Mouse (Mus musculus) embryonic facial prominence, embryonic 10.5 days (tissue): ENCODE measurements around the gene 1700067K01Rik. TPM values are rescaled to one million over a fixed set of nuclear protein-coding genes. Genes with fewer than 3 reads are reported as not detected.
"Not testable (repeated sequence)": the region's sequence is repeated elsewhere in the genome, so short reads cannot be mapped to it uniquely, and the experiment has no call there.

ENCODE experiments used
- DNase-seq: peaks from one replicate; pipeline ENCODE4 v3.0.0-alpha.2; 2017; ENCODE audit warnings: low spot score
- H3K27ac ChIP-seq: fragments of 300-500 bp; sonication (generic); replicated peaks from 2 replicates; pipeline ENCODE4 v1.5.1; 2016; ENCODE audit warnings: mild to moderate bottlenecking
- H3K27me3 ChIP-seq: fragments of 300-500 bp; sonication (generic); replicated peaks from 2 replicates; pipeline ENCODE4 v1.6.1; 2016; ENCODE audit warnings: low read depth, mild to moderate bottlenecking; ENCODE audit not compliant: poor library complexity, severe bottlenecking
- H3K36me3 ChIP-seq: fragments of 300-500 bp; sonication (generic); replicated peaks from 2 replicates; pipeline ENCODE4 v1.6.1; 2016; ENCODE audit warnings: mild to moderate bottlenecking, moderate library complexity
- H3K4me1 ChIP-seq: fragments of 300-500 bp; sonication (generic); 2 replicates; pipeline ENCODE4 v1.6.1; 2016
- H3K4me3 ChIP-seq: fragments of 300-500 bp; sonication (generic); 2 replicates; pipeline ENCODE4 v1.5.1; 2016; ENCODE audit warnings: mild to moderate bottlenecking, moderate library complexity
- H3K9me3 ChIP-seq: fragments of 300-500 bp; sonication (generic); 2 replicates; pipeline ENCODE4 v1.6.1; 2016; ENCODE audit warnings: mild to moderate bottlenecking
- WGBS: fragments of 180-500 bp; shearing (Covaris S2); methylation state at CpG from one replicate; pipeline ENCODE4 v1.1.7; 2016; 5-methylcytosine and 5-hydroxymethylcytosine counted together
- polyA plus RNA-seq: library from polyadenylated mRNA; unstranded; fragments of >200 nt; fragmentation: Nextera tagmentation; extraction: Ambion mirVana; gene quantifications from 2 replicates; pipeline ENCODE4 v1.2.1, GENCODE M21; 2016

The 1700067K01Rik gene
- polyA plus RNA-seq, 1 experiment from 2014 or later, result 1.0 TPM

DNA sequence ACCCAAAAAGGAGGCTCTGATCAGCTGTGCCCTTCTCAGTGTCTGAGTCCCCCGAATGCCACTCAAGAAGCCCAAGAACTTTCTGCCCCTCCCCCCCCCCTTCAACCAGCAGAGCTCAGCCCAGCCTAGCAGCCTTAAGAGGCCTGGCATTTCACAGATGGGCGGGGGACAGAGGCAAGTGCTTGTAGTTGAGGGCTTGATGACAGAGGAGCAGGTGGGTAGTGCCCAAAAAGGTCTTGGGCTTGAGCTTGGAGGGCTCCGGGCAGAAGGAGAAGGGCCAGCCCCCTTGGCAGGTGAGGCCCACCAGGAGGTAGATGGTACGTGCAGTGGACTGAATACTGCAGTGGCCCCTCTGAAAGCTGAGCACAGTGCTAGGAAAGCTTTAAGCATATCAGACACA lies 26.8 kb upstream of the 1700067K01Rik start:
- Histone ChIP-seq H3K27ac (peak overlapping the region; percentile 19; the same call in 1 of the 2 replicates), H3K4me1 (peaks cover 52% of the 10 kb centered on the region), H3K4me3 (peak overlapping the region; percentile 87; the same call in 1 of the 2 replicates), H3K36me3 (peaks cover 37% of the 10 kb centered on the region), H3K27me3 (no peaks in the 10 kb centered on the region), H3K9me3 (no peaks in the 10 kb centered on the region)
- 85% methylated on average over 4 of the region's 4 CpGs for WGBS
- DNase-seq, result no peak

DNA sequence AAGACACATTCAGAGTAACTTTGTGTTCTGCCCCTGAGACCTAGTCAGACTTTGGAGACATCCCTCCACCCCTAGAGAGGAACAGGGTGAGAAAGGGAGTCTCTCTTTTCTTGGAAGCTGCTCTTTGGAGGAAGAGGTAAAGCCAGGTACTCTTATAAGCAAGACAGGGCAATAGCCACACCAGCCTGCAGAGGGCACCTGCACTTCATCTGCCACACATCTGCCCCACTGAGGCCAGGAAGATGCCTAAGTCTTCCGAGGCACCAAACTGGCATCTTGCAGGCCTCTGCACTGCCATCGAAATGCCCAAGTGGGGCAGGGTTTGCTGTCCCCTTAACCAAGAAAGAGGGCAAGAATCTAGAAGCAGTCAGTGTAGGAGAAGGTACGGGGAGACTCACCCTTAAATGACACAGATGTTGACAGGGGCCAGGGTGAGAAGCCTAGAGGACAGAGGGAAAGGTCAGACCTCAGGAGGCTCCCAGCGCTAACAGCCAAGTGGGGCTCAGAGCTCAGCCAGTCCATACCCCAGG lies 25.1 kb upstream of the 1700067K01Rik start:
- DNase-seq, result no peak
- WGBS, result 83% methylated on average over 4 of the region's 4 CpGs
- H3K9me3 ChIP-seq, result no peaks in the 10 kb centered on the region
- peaks cover 52% of the 10 kb centered on the region for H3K4me1 ChIP-seq
- H3K4me3 ChIP-seq, result no peak overlapping the region
- H3K36me3 ChIP-seq, result peaks cover 41% of the 10 kb centered on the region
- no peaks in the 10 kb centered on the region for H3K27me3 ChIP-seq
- H3K27ac ChIP-seq, result no peak overlapping the region

DNA sequence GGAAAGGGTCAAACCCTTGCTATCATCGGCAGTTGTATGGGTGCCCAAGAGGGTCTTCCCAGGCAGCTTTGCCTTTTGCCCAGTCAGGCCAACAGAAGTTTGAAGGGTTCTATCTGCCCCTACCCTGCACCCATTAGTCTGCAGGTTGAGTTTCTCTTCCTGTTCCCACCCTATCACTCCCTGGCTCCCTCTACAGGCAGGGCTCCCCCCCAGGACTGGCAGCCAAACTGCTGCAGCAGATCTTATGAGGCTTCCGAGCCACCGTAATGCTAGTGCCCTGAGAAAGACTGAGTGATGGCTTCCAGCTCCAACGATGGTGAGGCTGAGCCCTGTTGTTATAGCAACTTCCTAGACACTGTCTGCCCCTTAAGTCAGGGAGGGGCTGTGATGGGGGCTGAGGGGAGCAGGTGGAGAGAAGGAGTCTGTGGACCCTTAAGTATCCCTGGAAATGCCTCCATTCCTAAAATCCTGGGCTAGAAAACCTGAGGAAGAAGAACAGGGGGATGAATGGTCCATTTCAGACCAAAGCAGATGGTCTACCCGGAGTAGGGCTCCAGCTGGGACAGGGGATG lies 24.4 kb upstream of the 1700067K01Rik start:
- peaks cover 48% of the 10 kb centered on the region for H3K36me3 ChIP-seq
- no peaks in the 10 kb centered on the region for H3K9me3 ChIP-seq
- peak overlapping the region; percentile 41; the same call in 1 of the 2 replicates for H3K27ac ChIP-seq
- WGBS, result 90% methylated on average over 5 of the region's 5 CpGs
- no peaks in the 10 kb centered on the region for H3K27me3 ChIP-seq
- H3K4me3 ChIP-seq, result 0 out of 2 replicates have a peak overlapping the region, but pooled peaks have one; percentile 1
- H3K4me1 ChIP-seq, result peaks cover 46% of the 10 kb centered on the region
- no peak for DNase-seq

DNA sequence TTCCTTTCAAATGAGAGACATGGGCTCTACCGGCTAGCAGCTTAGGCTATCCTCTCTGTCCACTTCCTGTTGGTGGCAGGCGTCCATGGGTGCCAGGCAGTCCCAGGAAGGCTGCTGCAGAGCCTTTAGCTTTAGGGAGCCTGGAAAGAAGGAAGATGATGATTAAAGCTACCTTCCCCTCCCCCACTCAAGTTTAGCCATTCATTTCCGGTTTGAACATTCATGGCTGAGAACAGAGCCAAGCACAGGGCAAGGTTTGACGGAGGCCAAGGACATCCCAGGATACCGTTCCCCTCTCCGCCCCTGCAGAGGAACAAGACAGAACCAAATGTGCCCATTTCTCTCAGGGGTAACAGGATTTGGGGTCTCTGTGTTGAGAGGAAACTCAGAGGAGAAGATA lies 23.7 kb upstream of the 1700067K01Rik start:
- H3K4me3 ChIP-seq, result peak overlapping the region; percentile 28; the same call in 1 of the 2 replicates
- peak overlapping the region; percentile 41; the same call in 1 of the 2 replicates for H3K27ac ChIP-seq
- no peaks in the 10 kb centered on the region for H3K9me3 ChIP-seq
- no peaks in the 10 kb centered on the region for H3K27me3 ChIP-seq
- H3K4me1 ChIP-seq, result peaks cover 38% of the 10 kb centered on the region
- 55% methylated on average over 6 of the region's 6 CpGs for WGBS
- peaks cover 56% of the 10 kb centered on the region for H3K36me3 ChIP-seq
- DNase-seq, result no peak

DNA sequence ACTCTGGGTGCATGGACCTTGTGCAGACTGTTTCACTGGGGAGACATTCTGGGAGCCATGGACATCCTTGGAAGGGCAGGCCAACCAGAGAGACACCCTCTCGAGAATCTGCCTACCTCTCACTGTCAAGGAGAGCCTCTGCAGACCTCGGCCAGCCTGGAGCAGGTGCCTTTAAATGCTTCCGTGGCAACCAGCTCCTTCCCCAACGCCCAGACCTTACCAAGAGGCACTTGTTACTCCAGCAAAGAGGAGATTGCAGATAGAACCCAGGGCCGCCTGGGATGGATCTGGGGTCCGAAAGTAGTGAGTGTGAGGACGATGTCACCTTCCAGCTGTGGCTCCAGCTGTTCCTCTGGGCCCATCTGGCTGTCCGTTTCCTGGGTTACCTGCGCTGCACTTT lies 23.1 kb upstream of the 1700067K01Rik start:
- H3K27me3 ChIP-seq, result no peaks in the 10 kb centered on the region
- no peak for DNase-seq
- H3K27ac ChIP-seq, result peak overlapping the region; percentile 32; the same call in 1 of the 2 replicates
- H3K4me3 ChIP-seq, result peak overlapping the region; percentile 28; the same call in 1 of the 2 replicates
- H3K4me1 ChIP-seq, result peaks cover 38% of the 10 kb centered on the region
- WGBS, result 80% methylated on average over 9 of the region's 9 CpGs
- H3K9me3 ChIP-seq, result no peaks in the 10 kb centered on the region
- H3K36me3 ChIP-seq, result peaks cover 62% of the 10 kb centered on the region

DNA sequence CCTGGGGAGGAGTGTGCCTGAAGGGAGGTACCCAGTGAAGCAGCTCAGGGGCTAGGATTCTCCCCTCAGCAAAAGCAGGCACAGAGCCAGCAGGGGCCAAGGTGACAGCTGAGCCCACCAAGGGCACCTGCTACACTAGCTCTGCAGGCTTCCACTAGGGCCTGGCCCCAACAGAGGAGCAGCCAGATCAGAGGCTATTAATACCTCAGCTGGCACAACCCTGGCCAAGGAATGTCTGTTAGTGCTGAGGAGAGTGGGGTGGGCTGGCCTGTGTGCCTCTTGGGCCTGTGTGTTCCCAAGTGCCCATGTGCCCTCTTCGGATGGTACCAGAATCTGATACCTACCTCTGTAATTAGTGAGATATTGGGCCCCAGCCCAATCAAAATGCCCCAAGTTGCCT lies 21.1 kb upstream of the 1700067K01Rik start:
- H3K27ac ChIP-seq, result no peak overlapping the region
- peaks cover 21% of the 10 kb centered on the region for H3K4me1 ChIP-seq
- no peak for DNase-seq
- H3K4me3 ChIP-seq, result no peak overlapping the region
- H3K36me3 ChIP-seq, result peaks cover 78% of the 10 kb centered on the region
- H3K9me3 ChIP-seq, result no peaks in the 10 kb centered on the region
- 90% methylated on average over 1 of the region's 1 CpGs for WGBS
- H3K27me3 ChIP-seq, result no peaks in the 10 kb centered on the region

DNA sequence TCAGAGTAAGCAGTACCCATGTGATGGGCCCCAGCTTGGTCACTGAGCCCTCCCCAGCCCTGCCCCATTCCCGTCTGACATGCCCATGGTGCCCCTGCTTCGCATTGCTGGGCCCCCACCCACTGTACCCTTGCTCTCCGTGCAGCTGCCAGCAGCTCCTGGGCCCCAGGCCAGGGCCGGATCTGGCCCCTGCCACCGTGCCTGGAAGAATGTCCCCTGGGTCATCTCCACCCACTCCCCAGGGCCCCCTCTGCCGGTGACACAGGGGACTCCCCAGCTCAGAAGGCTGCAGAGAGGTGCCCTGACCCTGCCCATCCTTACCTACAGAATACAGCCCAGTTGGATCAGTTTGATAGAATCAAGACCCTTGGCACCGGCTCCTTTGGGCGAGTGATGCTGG lies 20.5 kb upstream of the 1700067K01Rik start:
- H3K27me3 ChIP-seq, result no peaks in the 10 kb centered on the region
- 82% methylated on average over 8 of the region's 8 CpGs for WGBS
- H3K4me1 ChIP-seq, result peaks cover 21% of the 10 kb centered on the region
- H3K27ac ChIP-seq, result no peak overlapping the region
- DNase-seq, result no peak
- H3K4me3 ChIP-seq, result no peak overlapping the region
- no peaks in the 10 kb centered on the region for H3K9me3 ChIP-seq
- H3K36me3 ChIP-seq, result peaks cover 83% of the 10 kb centered on the region

DNA sequence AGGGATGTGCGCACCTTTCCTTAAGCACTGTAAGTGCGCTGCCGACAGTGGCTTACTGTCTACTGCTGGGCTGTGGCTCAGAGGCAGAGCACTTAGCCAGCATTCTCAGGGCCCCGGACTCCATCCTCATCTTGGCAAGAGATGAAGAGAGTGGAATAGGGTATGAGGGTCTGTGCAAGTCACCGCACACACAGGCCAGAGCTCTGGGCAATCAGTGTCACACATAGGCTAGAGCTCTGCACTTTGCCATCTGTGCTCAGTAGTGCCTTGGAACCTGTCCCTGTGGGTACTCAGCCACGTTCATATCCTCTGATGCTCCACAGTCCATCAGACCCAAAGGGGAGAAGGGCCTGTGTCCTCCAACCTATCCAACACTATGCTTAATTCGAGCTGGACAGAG lies 19.8 kb upstream of the 1700067K01Rik start:
- peaks cover 90% of the 10 kb centered on the region for H3K36me3 ChIP-seq
- H3K27me3 ChIP-seq, result no peaks in the 10 kb centered on the region
- 94% methylated on average over 7 of the region's 7 CpGs for WGBS
- DNase-seq, result no peak
- H3K4me3 ChIP-seq, result no peak overlapping the region
- H3K27ac ChIP-seq, result no peak overlapping the region
- peaks cover 19% of the 10 kb centered on the region for H3K4me1 ChIP-seq
- no peaks in the 10 kb centered on the region for H3K9me3 ChIP-seq

DNA sequence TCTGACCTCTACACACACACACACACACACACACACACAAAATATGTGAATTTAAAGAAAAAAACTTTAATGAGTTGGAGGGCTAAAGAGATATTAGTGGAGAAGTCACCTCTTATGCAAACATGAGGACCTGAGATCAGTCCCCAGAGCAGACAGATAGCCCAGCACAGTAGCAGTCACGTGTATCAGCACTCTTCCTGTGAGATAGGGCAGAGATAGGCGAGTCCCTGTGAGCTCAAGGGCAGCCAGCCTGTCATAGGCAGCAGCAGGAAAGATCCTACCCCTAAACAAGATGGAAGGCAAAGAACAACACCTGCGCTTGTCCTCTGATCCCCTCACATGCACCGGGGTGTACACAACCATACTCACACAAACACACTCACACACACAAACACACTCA lies 18.9 kb upstream of the 1700067K01Rik start:
- H3K27ac ChIP-seq, result no peak overlapping the region
- H3K4me3 ChIP-seq, result no peak overlapping the region
- peaks cover 10% of the 10 kb centered on the region for H3K4me1 ChIP-seq
- H3K9me3 ChIP-seq, result no peaks in the 10 kb centered on the region
- WGBS, result 82% methylated on average over 4 of the region's 4 CpGs
- no peaks in the 10 kb centered on the region for H3K27me3 ChIP-seq
- no peak for DNase-seq
- H3K36me3 ChIP-seq, result peaks cover 98% of the 10 kb centered on the region

DNA sequence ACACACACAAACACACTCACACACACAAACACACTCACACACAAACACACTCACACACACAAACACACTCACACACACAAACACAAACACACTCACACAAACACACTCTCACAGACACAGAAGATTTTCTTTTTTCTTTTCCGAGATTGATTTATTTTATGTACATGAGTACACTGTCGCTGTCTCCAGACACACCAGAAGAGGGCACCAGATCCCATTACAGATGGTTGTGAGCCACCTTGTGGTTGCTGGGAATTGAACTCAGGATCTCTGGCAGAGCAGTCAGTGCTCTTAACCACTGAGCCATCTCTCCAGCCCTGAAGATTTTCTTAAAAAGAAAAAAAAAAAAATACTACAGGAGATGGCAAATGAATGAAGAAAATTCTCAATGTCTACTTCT lies 18.1 kb upstream of the 1700067K01Rik start:
- H3K27ac ChIP-seq, DNase-seq, H3K4me3 ChIP-seq, H3K27me3 ChIP-seq, H3K9me3 ChIP-seq, H3K4me1 ChIP-seq: not testable (repeated sequence)
- peaks cover 99% of the 10 kb centered on the region for H3K36me3 ChIP-seq
- WGBS, result 93% methylated on average over 2 of the region's 2 CpGs

DNA sequence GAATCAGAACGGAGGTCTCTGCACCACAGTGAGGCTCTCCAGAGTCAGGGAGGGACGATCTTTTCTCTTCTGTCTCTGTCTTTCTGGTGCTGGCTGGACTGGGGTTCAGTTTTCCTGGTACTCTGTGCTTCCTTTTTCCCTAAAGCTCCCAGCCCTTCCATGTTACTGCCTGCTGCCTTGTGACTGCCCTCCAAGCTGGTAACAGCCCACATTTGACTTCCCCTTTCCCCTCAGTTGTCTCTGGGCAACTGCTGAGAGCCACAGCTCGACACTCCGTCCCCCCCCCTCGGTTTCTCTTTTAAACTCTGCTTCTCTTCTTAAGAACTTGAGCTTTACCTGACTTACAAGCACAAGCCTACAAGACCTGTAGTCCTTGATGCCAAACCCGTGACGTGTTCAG lies 12.1 kb upstream of the 1700067K01Rik start:
- 87% methylated on average over 7 of the region's 7 CpGs for WGBS
- Histone ChIP-seq H3K4me1 (no peaks in the 10 kb centered on the region), H3K4me3 (no peak overlapping the region), H3K36me3 (peaks cover 97% of the 10 kb centered on the region), H3K27ac (no peak overlapping the region), H3K9me3 (no peaks in the 10 kb centered on the region), H3K27me3 (no peaks in the 10 kb centered on the region)
- DNase-seq, result no peak

DNA sequence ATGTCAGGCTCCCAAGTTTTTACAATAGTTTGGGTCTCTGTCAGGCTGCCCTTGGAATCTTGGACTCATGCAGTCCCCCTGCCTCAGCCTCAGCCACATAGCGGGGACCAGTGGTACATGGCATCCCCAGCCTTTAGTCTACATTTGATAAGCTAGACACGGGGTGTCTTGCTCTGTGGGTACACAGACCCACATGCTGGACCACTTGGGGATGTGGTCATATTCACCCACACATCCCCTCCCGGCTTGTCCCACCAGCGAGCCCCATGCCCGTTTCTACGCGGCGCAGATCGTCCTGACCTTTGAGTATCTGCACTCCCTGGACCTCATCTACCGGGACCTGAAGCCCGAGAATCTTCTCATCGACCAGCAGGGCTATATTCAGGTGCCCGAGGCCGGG lies 11.1 kb upstream of the 1700067K01Rik start:
- Histone ChIP-seq H3K27ac (no peak overlapping the region), H3K36me3 (peaks cover 97% of the 10 kb centered on the region), H3K4me3 (no peak overlapping the region), H3K27me3 (no peaks in the 10 kb centered on the region; the same call in none of the 2 replicates), H3K4me1 (no peaks in the 10 kb centered on the region), H3K9me3 (no peaks in the 10 kb centered on the region)
- 93% methylated on average over 14 of the region's 14 CpGs for WGBS
- no peak for DNase-seq

DNA sequence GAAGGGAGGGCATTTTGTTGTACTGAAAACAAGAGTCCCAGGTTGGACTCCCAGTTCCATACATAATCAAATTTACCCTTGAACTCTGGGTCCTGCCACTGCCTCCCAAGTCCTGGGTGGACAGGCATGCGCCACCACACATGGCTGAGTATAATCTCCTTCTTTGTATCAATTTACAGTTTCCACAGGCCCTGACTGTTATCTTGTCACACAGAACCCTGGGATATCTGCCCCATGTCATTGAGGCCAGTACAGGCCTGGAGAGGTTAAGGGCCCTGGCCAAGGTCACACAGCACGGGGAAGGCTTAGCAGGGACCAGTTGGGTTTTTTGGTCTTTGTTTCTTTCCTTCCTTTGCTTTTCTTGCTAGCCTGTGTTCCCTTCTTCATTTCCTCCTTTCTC lies 8.8 kb upstream of the 1700067K01Rik start:
- no peak overlapping the region for H3K27ac ChIP-seq
- H3K27me3 ChIP-seq, result no peaks in the 10 kb centered on the region; the same call in none of the 2 replicates
- no peak for DNase-seq
- peaks cover 76% of the 10 kb centered on the region for H3K36me3 ChIP-seq
- no peaks in the 10 kb centered on the region for H3K9me3 ChIP-seq
- 81% methylated on average over 2 of the region's 2 CpGs for WGBS
- no peak overlapping the region for H3K4me3 ChIP-seq
- H3K4me1 ChIP-seq, result peaks cover 12% of the 10 kb centered on the region
